Mouse (Mus musculus) liver, embryonic 12.5 days (tissue): ENCODE results near the gene Stam. TPM values are rescaled to one million over a fixed set of nuclear protein-coding genes. Genes with fewer than 3 reads are reported as not detected.
"Not testable (repeated sequence)": the region's sequence is repeated elsewhere in the genome, so short reads cannot be mapped to it uniquely, and the experiment has no call there.

ENCODE experiments used
- ATAC-seq: fragments of 200-750 bp; cut with Nextera tagmentation; 2 replicates; pipeline ENCODE4 v1.8.0; 2017; ENCODE audit warnings: moderate number of reproducible peaks, mild to moderate bottlenecking, moderate library complexity
- H3K27ac ChIP-seq: fragments of 300-500 bp; sonication (generic); 2 replicates; pipeline ENCODE4 v1.5.1; 2016; ENCODE audit warnings: mild to moderate bottlenecking
- H3K27me3 ChIP-seq: fragments of 300-500 bp; sonication (generic); replicated peaks from 2 replicates; pipeline ENCODE4 v1.6.1; 2016; ENCODE audit warnings: mild to moderate bottlenecking, moderate library complexity
- H3K36me3 ChIP-seq: fragments of 300-500 bp; sonication (generic); 2 replicates; pipeline ENCODE4 v1.6.1; 2016; ENCODE audit warnings: mild to moderate bottlenecking, moderate library complexity
- H3K4me1 ChIP-seq: fragments of 300-500 bp; sonication (generic); 2 replicates; pipeline ENCODE4 v1.6.1; 2016
- H3K4me2 ChIP-seq: fragments of 300-500 bp; sonication (generic); 2 replicates; pipeline ENCODE4 v1.6.1; 2016; ENCODE audit warnings: mild to moderate bottlenecking, moderate library complexity
- H3K4me3 ChIP-seq: fragments of 300-500 bp; sonication (generic); 2 replicates; pipeline ENCODE4 v1.5.1; 2016; ENCODE audit warnings: mild to moderate bottlenecking, moderate library complexity
- H3K9ac ChIP-seq: fragments of 300-500 bp; sonication (generic); 2 replicates; pipeline ENCODE4 v1.6.1; 2016; ENCODE audit warnings: mild to moderate bottlenecking, moderate library complexity
- H3K9me3 ChIP-seq: fragments of 300-500 bp; sonication (generic); replicated peaks from 2 replicates; pipeline ENCODE4 v1.6.1; 2016; ENCODE audit warnings: mild to moderate bottlenecking, moderate library complexity
- WGBS: fragments of 180-500 bp; shearing (Covaris S2); methylation state at CpG from one replicate; pipeline ENCODE4 v1.1.7; 2016; ENCODE audit not compliant: insufficient replicate concordance; 5-methylcytosine and 5-hydroxymethylcytosine counted together
- polyA plus RNA-seq: library from polyadenylated mRNA; unstranded; fragments of >200 nt; fragmentation: Nextera tagmentation; extraction: Ambion mirVana; gene quantifications from 2 replicates; pipeline ENCODE4 v1.2.1, GENCODE M21; 2016

Gene Stam
- polyA plus RNA-seq, 1 experiment from 2014 or later: 33.7 TPM

- Histone ChIP-seq H3K9me3 (no peaks in the 10 kb centered on the region), H3K9ac (no peak overlapping the region), H3K4me1 (peaks cover 15% of the 10 kb centered on the region), H3K27me3 (no peaks in the 10 kb centered on the region), H3K4me3 (no peak overlapping the region), H3K27ac (peak overlapping the region; percentile 56), H3K36me3 (no peaks in the 10 kb centered on the region), H3K4me2 (no peak overlapping the region)
- 13% methylated on average over 2 of the region's 2 CpGs for WGBS
- no peak for ATAC-seq
Observed at GRCm38 (mm10) chr2:14165066-14165465, 91.2 kb downstream of the Stam start.

DNA sequence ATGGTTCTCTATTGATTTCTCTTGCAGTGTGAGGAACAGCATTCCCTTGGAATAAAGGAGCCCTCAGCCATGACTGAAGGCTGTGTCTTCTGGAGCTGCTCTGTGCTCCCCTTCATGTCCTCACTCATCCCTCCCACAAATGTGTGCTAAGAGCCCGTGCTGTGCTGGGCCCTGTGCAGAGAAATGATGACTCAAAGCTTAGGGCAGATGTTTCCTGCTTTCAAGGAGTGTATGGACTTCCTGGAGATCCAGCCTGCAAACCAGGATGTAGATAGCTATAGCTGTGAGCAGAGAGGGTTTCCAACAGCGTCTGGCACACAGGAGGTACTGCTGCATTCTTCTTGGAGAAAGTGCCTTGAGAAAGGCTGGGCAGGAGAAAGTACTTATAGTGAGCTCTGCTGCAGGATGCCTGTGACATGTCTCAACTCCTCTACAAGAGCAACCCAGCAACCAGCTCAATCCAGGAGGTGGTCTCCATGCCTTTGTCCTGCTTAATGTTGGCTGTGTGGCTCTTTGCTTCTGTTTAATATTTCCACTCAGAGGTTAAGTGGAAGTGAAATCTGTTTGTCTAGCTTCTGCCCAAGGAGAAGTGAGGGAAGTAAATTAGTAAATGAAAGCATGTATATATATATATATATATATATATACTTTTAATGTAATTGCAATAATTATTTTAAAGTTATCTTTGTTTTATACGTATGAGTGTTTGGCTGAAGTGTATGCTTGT is 91.9 kb downstream of the Stam start:
- Histone ChIP-seq H3K27me3 (no peaks in the 10 kb centered on the region), H3K9ac (no peak overlapping the region), H3K27ac (peak overlapping the region; percentile 56; the same call in 1 of the 2 replicates), H3K4me1 (peaks cover 15% of the 10 kb centered on the region), H3K36me3 (no peaks in the 10 kb centered on the region), H3K4me2 (no peak overlapping the region), H3K9me3 (no peaks in the 10 kb centered on the region), H3K4me3 (no peak overlapping the region)
- ATAC-seq: peak; percentile 76
- 34% methylated on average over 3 of the region's 3 CpGs for WGBS

DNA sequence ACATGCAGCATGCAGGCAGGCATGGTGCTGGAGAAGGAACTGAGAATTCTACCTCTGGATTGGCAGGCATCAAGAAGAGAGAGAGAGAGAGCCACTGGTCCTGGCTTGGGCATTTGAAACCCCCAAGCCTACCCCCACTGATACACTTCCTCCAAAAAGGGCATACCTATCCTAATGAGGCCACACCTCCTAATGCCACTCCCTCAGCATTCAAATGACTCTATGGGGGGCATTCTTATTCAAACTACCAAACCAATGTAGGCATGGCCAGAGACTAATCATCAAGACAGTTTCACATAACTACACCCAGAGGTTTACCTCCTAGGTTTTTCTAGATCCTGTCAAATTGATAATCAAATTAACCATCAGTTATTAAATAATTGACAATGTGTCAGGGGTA is 93.8 kb downstream of the Stam start:
- Histone ChIP-seq H3K4me2 (no peak overlapping the region), H3K27me3 (no peaks in the 10 kb centered on the region), H3K27ac (no peak overlapping the region), H3K9ac (no peak overlapping the region), H3K36me3 (no peaks in the 10 kb centered on the region), H3K9me3 (no peaks in the 10 kb centered on the region), H3K4me3 (no peak overlapping the region), H3K4me1 (peaks cover 15% of the 10 kb centered on the region)
- ATAC-seq: no peak

GRCm38 (mm10) chr2:14174334-14174733 is 100.4 kb downstream of the Stam start, which contains the start of gene Tmem236:
TSS of gene Tmem236 (plus strand) at chr2:14174523.
- Histone ChIP-seq H3K27me3 (no peaks in the 10 kb centered on the region), H3K4me1 (peaks cover 7% of the 10 kb centered on the region), H3K9ac (no peak within 1 kb of the TSS), H3K36me3 (no peaks in the 10 kb centered on the region), H3K9me3 (no peaks in the 10 kb centered on the region), H3K4me2 (no peak within 1 kb of the TSS), H3K27ac (no peak within 1 kb of the TSS), H3K4me3 (no peak within 1 kb of the TSS)
- 76% methylated on average over 3 of the region's 3 CpGs for WGBS
- ATAC-seq: no peak

DNA sequence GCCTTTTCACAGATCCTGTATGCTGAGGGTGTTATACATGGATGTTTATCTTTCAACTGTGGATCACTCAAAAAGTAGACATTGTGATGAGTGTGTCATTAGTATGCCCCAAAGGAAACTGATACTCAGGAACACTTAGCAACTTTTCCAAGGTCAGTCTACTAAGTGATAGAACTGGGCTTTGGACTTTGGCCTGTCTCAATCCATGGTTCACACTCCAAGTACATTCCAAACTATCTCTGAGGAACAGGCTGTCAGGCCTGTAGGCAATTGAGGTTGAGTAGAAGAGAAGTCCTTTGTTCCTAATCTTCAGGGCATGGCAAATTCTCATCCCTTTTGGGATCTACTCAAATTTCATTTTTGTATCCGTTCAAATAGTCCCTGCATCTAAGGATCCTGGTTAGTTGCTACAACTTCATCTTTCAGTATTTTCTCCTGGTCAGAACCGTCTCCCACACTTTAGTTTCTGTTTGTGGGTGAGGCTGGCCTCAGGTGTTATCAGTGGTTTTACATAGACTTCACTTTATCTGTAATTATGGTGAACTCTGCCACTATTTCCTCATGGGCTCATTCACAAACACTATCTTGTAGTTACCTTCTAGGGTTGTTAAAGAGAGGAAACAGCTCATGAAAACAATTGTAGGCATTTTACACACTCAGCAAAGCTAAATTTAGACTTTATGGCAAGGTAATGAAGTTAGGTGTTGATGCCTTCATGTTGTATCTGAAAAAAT is 102.7 kb downstream of the Stam start:
- H3K36me3 ChIP-seq: no peaks in the 10 kb centered on the region
- no peak overlapping the region for H3K4me3 ChIP-seq
- H3K27me3 ChIP-seq: no peaks in the 10 kb centered on the region
- no peak for ATAC-seq
- H3K4me2 ChIP-seq: peak overlapping the region; percentile 24; the same call in 1 of the 2 replicates
- no peak overlapping the region for H3K27ac ChIP-seq
- no peaks in the 10 kb centered on the region for H3K9me3 ChIP-seq
- WGBS: 42% methylated on average over 2 of the region's 2 CpGs
- no peak overlapping the region for H3K9ac ChIP-seq
- H3K4me1 ChIP-seq: peaks cover 7% of the 10 kb centered on the region

DNA sequence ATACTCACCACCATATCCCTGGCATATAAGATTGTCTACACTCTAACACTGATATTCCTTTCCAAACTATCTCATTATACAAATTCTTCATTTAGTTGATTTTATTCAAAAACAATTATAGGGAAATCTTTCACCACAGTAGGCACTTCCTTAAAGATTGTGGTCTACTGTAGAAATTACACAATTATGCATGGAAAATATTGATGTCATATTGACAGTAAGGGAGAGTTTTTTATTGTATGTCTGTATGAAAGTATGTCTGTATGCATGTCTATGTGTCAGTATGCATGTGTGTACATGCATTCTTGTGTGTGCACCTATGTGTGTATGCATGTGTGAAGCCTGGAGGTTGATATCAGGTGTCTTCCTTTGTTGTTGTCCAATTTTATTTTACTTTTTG is 110.5 kb downstream of the Stam start:
- H3K9ac ChIP-seq: no peak overlapping the region
- no peak overlapping the region for H3K27ac ChIP-seq
- H3K4me2 ChIP-seq: no peak overlapping the region
- no peak for ATAC-seq
- no peaks in the 10 kb centered on the region for H3K36me3 ChIP-seq
- no peaks in the 10 kb centered on the region for H3K27me3 ChIP-seq
- H3K4me1 ChIP-seq: no peaks in the 10 kb centered on the region
- H3K4me3 ChIP-seq: no peak overlapping the region
- no peaks in the 10 kb centered on the region for H3K9me3 ChIP-seq

GRCm38 (mm10) chr2:14190684-14191083 is 116.8 kb downstream of the Stam start:
- peak; percentile 61; the same call in 1 of the 2 replicates for ATAC-seq

DNA sequence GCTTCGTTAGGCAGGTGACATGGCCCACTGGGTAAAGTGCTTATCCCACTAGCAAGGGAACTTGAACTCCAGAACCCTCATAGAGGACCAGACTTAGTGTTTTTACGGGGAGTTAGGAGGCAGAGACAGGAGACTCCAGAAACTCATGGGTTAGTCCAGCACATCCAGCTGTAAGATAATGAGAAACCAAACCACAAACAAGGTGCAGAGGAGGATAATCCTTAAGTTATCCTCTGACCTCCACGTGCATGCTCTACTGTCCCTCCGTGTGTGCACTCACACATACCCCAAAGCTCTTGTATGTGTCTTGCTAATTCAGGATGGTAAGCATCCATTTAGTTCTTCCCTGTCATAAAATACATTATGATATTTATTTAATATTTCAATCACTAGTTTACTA is 117.7 kb downstream of the Stam start:
- peaks cover 20% of the 10 kb centered on the region for H3K4me1 ChIP-seq
- no peak overlapping the region for H3K4me3 ChIP-seq
- ATAC-seq: no peak
- H3K4me2 ChIP-seq: no peak overlapping the region
- H3K9me3 ChIP-seq: no peaks in the 10 kb centered on the region
- H3K27me3 ChIP-seq: no peaks in the 10 kb centered on the region
- no peak overlapping the region for H3K27ac ChIP-seq
- 36% methylated on average over 4 of the region's 4 CpGs for WGBS
- H3K36me3 ChIP-seq: no peaks in the 10 kb centered on the region
- H3K9ac ChIP-seq: no peak overlapping the region

More at GRCm38 (mm10) chr2:14190684-14191083, 116.8 kb downstream of the Stam start:
- Histone ChIP-seq H3K4me1 (peaks cover 20% of the 10 kb centered on the region), H3K36me3 (no peaks in the 10 kb centered on the region), H3K4me3 (no peak overlapping the region), H3K27me3 (no peaks in the 10 kb centered on the region), H3K27ac (no peak overlapping the region), H3K9me3 (no peaks in the 10 kb centered on the region), H3K4me2 (peak overlapping the region; percentile 30), H3K9ac (no peak overlapping the region)
- 22% methylated on average over 4 of the region's 4 CpGs for WGBS

GRCm38 (mm10) chr2:14192046-14192445 is 118.1 kb downstream of the Stam start:
- H3K4me3 ChIP-seq: no peak overlapping the region
- WGBS: 40% methylated on average over 6 of the region's 6 CpGs
- no peak for ATAC-seq

GRCm38 (mm10) chr2:14198325-14198903 is 124.5 kb downstream of the Stam start:
- not testable (repeated sequence) for H3K9ac ChIP-seq, H3K27me3 ChIP-seq, ATAC-seq, H3K27ac ChIP-seq, H3K36me3 ChIP-seq, H3K4me2 ChIP-seq, H3K4me1 ChIP-seq, H3K4me3 ChIP-seq, H3K9me3 ChIP-seq
- WGBS: 0% methylated on average over 1 of the region's 2 CpGs

More at GRCm38 (mm10) chr2:14192046-14192445, 118.1 kb downstream of the Stam start:
- H3K27ac ChIP-seq: no peak overlapping the region
- H3K4me2 ChIP-seq: no peak overlapping the region
- peaks cover 20% of the 10 kb centered on the region for H3K4me1 ChIP-seq
- H3K36me3 ChIP-seq: no peaks in the 10 kb centered on the region
- no peaks in the 10 kb centered on the region for H3K27me3 ChIP-seq
- no peaks in the 10 kb centered on the region for H3K9me3 ChIP-seq
- H3K9ac ChIP-seq: no peak overlapping the region
